Mouse (Mus musculus): Measurements from ENCODE around the gene Gm45808.
"Not testable (repeated sequence)": the region's sequence is repeated elsewhere in the genome, so short reads cannot be mapped to it uniquely, and the experiment has no call there.

Gm45808 gene

DNA sequence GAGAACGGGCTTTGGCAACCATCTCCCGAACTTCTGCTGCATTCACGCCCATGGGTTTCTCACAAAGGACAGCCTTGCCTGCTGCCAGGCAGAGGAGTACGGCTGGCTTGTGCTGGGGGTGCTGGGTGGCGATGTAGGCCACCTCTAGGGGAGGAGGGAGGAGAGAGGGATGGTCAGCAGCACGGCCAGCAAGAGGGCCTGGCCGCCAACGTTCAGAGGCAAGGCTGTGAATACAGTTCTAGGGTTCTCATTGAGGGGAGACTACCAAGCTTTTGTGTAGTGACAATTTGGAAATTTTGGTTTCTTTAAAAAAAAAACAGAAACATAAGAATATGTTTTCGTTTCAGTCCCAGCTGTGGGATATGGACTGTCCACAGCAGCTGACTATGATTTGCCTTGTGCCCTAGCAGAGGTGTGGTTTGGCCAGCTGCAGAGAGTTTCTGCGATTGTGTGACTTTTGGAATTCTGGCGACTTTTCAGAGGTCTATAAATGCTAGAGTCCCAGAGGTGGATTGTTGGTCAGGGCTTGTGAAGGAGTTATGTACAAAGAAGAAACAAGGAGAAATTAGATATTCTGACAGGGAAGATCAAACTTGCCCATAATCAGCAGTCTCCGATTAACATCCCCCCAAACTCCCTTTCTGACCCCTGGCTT is at the start of gene Gm45808:
Gene Gm45808 (minus strand): TSS at position 51 of the 655 bp plus-strand sequence.
- DNase-seq (ENCODE audit: low read depth, low spot score) = no peak

DNA sequence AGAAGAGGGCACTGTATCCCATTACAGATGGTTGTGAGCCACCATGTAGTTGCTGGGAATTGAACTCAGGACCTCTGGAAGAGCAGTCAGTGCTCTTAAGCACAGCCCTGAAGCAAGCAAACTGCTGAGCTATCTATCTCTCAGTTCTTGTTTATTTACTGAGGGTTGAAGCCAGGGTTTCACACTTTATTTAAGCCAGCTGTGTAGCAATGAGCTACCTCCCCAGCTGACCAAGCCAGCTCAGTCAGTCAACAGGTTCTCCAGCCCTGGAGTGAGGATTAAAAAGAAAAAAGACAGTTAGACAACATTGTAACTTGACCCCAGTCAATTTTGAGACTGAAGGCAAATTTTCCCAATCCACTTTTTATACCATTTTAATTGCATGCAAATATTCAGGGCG is 49.1 kb upstream of the Gm45808 start:
- DNase-seq (ENCODE audit: low read depth, low spot score) = no peak

DNA sequence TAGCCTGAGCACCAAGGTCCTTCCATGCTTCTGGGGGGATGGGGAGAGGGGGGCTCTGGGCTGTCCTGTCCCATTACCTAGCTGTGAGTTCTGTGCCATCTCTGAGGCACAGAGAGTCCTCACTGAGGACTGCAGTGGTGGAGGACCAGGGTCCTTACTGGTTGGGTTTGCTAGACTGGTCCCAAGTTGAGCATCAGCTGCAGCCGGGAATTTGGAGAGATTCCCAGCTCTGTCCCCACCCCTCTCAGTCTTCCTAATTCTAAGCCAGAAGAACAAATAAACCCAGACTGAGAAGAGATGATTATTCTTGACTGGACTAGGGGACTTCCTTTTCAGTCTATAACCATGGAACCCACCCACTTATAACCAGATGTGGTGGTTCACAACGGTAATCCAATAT is 44.0 kb upstream of the Gm45808 start:
- DNase-seq (ENCODE audit: low read depth, low spot score) = no peak

DNA sequence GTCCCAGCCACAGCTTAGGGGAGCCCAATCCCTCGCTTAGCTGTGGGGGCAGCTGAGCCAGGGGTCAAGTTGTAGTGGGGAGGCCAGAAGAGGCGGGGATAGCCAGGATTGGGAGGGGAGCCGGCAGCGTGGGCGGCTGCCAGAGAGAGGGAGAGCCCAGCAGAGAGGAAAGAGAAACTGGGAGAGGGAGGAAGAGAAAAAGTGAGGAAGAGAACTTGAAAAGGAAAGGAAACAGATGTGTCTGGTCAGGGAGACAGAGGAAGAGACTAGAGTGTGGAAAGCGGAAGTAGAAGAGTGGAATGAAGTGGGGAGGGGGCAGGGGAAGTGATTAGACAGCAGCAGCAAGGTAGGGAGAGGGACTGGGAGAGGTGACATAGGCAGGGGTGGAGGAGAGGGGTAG is 42.9 kb upstream of the Gm45808 start:
- DNase-seq (ENCODE audit: low read depth, low spot score) = no peak

DNA sequence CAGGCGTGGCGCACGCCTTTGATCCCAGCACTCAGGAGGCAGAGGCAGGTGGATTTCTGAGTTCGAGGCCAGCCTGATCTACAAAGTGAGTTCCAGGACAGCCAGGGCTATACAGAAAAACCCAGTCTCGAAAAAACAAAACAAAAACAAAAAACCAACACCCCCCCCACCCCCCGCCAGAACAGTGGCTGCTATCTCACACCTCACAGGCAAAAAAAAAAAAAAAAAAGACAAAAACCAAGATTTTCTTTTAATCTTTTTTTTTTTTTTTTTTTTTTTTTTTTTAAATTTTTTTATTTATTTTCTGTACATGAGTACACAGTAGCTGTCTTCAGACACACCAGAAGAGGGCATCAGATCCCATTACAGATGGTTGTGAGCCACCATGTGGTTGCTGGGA is 40.6 kb upstream of the Gm45808 start:
- DNase-seq (ENCODE audit: low read depth, low spot score) = not testable (repeated sequence)

DNA sequence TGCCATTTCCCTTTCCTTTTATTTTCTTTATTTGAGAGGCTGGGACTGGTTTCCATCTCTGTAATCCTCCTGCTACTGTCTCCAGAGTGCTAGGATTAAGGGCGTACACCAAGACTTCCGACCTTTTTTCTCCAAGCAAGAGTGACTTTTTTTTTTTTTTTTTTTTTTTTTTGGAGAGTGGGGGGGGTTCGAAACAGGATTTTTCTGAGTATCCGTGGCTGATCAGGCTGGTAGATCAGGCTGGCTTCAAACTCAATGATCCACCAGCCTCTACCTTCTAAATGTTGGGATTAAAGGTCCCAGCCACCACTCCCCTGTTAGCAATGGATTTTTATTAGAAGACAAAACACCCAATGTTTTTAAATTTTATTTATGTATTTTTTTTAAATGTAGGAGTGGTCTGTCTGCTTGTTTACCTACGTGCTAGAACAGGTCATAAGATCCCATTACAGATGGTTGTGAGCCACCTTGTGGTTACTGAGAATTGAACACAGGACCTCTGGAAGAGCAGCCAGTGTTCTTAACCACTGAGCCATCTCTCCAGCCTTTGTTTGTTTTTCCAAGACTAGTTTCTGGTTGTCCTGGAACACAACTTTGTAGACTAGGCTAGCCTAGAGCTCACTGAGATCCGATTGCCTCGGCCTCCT is 40.0 kb upstream of the Gm45808 start:
- no peak for DNase-seq (ENCODE audit: low read depth, low spot score)

DNA sequence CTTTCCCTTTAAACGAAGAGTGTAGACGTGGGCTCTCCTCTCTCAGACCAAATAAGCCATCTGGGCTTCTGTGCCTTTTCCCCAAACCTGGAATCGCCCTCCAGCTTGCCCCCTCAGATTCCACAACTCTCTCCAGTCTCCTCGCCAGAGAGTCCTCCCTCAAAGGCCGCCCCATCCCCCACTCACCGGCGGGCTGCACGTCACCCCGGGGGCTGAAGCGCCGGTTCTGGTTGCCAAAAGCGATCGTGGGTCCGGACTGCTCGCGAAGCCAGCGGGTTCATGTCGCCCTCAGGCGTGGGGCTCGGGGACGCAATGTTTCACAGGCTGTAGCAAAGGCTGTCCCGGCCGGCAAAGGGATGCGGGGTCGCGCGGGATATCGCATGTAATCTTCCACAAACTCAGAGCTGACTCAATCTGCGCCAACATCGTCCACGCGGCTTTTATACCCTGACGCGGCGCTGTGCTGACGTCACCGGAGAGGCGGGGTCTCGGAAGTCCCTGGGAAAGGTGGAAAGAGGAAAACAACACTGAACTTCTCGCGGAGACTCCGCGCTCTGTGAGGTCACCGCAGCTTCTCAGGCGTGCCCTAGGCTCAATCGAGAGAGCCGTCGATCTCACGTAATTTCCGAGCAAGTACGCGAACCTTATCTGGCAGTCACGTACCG is 39.3 kb upstream of the Gm45808 start, which contains the start of the genes Ppp1r15a and Plekha4:
Gene Ppp1r15a (minus strand): TSS at position 460 of the 665 bp plus-strand sequence.
Gene Plekha4 (plus strand): TSS at position 522 of the 665 bp plus-strand sequence.
- peak; percentile 81 for DNase-seq (ENCODE audit: low read depth, low spot score)

DNA sequence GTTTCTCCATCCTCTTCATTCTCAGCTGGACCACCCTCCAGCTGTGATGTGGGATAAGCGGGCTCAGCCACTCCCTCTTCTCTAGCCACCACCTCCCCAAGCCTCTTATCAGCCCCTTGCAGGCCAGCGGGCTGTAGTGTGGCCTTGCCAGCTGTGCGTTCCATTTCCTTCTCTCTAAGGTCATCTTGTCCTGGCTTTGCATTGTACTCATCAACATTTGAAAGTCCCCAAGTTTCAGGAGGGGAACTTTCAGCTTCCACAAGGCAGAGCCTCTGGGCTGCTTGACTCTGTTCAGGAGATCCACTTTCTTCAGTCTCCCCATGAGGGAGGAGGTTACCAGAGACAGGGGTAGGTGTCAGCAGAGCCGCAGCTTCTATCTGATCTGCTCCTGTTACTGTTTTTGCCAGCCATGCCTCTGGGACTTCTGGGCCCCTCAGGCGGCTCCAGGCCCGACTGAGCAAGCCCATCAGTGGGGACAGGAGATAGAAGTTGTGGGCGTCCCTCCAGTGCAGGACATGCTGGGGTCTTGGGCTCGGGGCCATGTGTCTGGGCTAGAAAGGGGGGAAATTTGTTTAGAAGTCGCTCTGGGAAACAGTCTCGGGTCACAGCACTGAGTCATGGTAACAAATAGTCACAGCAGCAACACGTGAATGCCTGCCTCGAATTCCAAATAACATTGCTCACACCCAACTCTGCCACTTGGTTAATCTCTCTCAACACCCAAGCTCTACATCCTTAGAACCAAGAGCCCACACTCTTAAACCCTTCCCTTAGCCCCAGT is 38.4 kb upstream of the Gm45808 start:
- DNase-seq (ENCODE audit: low read depth, low spot score) = no peak

DNA sequence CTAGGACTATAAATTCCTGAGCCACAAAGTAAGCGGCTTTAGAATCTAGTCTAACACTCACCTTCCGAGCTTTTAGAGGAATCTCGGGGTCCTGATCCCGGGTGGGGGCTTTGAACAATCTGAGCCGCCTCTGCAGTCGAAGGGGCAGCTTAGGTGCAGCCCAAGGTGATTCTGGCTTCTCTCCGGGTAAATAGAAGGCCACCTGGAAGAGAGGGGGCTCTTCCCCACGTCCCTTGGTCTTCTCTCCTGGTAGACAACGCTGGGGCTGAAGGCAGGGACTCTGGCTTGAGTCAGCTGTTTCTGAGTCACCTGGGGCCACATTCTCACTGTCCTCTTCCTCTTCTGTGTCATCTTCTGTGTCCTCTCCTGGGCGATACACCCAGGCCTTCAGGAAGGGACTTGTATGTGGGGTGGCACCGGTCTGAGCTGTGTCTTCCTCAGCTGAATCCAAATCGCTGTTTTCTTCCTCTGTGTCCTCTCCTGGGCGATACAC is 37.1 kb upstream of the Gm45808 start:
- no peak for DNase-seq (ENCODE audit: low read depth, low spot score)

DNA sequence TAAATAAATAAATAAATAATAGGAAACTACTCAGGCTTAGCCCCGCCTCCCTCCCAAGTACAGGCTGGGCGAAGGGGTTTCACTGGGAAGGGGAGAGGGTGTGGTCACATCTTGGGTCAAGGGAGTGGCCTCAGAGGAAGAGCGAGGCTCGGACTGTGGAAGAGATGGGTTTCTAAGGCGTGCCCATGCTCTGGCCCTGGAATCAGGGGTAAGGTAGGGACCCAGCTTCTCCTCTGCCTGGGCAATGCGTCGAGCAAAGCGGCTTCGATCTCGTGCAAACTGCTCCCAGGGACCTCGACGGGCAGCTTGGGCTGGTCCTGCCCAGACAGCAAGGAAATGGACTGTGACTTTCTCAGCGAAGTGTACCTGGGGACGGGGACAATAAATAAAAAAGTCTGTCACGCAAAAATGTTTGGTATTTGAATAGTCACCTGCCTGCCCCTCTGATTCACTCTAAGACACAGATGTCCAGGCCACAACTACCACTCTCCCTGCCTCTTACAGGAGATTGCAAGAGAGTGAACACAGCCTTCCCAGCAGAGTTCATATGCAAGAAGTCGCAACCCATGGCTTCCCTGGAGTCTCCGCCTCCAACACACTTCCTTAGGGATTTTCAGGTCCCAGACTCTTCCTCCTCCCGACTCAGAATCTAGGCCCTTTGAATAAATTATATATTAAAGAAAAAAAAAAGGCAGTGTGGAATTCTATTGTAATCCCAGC is 36.5 kb upstream of the Gm45808 start:
- no peak for DNase-seq (ENCODE audit: low read depth, low spot score)

DNA sequence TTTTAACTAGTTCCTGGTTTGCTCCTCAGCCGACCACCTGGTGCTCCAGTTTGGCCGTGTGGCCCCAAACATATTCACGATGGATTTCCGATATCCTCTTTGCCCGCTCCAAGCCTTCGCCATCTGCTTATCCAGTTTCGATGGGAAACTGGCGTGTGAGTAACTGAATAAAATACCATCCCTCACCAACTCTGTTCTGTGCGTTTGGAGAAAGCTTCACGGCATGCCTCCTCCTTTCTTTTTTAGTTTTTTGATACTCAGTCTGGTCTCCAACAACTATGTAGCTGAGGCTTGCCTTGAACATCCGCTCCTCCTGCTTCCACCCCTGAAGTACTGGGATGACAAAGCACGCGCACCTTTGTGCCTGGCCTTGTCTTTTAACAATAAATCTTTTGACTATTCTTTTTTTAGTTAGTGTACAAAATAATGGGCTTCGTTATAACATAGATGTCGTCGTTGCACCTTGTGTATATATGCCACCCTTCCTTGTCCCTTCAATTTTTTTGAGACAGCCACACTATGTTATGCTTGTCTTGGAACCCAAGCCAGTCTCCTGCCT is 35.7 kb upstream of the Gm45808 start:
- DNase-seq (ENCODE audit: low read depth, low spot score) = no peak

DNA sequence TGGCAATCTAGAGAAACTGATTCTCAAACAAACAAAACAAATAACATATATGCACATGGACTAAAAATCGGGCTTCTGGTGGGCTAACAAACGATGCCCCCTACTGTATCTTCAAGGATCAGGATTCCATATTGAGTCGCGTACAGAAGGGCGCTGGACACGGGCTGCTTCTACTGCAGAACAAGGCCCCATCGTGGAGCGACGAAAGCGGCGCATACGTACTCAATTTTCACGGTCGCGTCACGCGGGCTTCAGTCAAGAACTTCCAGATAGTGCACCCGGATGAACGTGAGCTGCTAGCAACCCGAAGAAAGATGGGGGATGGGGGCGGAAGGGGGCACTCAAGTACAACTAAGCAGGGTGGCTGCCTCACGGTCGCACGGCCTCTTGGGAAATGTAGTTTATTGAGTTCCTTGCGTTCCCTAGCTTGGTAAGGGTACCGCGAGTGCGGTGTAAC is 35.1 kb upstream of the Gm45808 start:
- DNase-seq (ENCODE audit: low read depth, low spot score) = peak; percentile 95

DNA sequence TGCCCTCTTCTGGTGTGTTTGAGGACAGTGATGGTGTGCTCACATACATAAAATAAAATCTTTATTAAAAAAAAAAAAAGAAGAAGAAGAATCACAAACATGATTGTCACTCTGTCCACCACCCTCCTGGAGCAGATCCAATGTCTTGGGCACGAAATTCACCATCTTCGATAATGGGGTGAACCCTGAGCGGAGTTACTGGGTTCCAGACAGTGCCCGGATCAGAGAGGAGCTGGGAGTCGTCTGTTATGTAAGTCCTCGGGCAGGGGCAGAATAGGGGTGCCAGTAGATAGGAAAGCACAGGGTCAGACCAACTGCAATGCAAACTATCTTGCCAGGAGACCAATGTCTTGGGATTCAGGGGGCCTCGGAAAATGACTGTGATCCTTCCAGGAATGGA is 34.0 kb upstream of the Gm45808 start:
- DNase-seq (ENCODE audit: low read depth, low spot score) = no peak

DNA sequence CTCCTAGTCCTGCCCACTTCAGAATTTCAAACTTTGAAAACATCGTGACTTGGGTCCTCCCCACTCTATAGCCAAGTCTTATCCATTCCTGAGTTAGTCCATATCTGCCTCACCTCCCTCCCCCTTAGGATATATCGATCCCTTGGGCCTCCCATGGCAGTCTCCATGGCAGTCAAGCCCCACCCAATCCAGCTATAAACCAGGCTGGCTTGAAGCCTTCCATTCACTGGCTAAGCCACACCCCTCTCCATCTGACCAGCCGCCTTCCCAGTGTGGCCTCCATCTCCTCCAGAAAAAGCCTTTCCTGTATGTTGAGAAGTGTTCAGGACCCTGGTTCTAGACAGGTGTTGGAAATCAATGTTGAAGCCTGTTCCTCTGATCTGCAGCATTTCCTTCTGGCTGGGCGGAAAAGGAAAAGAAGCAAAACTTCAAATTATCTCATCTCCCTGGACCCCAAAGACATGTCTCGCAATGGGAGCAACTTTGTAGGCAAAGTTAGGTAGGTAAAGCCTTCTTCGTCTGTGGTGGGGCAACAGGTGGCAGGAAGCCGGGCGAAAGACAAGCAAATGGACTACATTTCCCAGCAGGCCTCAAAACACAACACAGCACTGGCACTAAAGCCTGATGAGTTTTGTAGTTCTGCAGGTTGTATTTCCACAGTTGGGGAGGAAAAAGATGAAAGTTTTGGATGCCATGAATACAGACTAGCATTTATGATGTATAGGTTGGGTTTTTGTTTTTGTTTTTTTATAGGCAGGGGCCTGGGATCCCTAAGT is 32.9 kb upstream of the Gm45808 start:
- no peak for DNase-seq (ENCODE audit: low read depth, low spot score)

DNA sequence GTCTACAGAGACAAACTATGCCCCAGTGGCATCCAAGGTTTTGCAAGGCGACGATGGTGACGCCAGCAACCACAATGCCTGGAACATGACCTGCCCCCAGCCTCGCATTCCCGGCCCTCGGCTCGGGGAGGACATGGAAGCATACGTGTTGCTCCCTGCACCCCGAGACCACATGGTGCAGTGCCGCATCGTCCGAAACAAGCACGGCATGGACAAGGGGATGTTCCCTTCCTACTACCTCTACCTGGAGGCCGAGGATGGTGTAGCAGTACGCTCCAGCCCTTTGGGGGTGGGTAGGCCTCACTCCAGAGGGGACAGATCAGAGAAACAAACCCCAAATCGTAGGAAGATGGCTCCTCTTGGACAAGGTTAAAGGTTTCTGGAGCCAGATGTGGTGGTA is 32.0 kb upstream of the Gm45808 start:
- no peak for DNase-seq (ENCODE audit: low read depth, low spot score)

DNA sequence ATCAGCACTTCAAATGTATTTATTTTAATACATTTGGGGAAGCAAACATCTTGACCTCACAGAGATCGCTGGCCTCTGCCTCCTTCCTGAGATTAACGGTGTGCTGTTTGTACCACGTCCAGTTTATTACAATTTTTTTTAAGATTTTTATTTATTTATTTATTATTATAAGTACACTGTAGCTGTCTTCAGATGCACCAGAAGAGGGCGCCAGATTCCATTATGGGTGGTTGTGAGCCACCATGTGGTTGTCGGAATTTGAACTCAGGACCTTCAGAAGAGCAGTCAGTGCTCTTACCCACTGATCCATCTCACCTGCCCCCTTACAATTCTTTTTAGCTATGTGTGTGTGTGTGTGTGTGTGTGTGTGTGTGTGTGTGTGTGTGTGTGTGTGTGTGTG is 30.2 kb upstream of the Gm45808 start:
- DNase-seq (ENCODE audit: low read depth, low spot score) = not testable (repeated sequence)

DNA sequence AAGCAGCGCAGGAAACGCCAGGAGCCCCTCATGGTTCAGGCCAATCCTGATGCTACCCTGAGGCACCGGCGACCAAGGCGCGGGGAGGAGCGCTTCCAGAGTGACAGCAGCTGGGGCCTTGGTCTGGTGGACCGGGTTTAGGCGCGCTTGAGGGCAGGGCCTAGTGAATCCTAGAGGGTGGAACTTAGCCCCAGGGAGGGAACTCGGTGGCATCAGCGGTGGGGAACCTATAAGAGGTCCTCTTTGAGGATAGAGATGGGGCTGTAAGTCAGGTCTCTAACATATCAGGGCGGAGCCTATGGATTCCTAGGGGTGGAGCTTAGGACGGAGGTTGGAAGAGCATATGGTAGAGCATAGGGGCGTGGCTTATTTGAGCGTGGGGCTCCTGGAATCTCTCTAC is 28.8 kb upstream of the Gm45808 start:
- DNase-seq (ENCODE audit: low read depth, low spot score) = no peak

DNA sequence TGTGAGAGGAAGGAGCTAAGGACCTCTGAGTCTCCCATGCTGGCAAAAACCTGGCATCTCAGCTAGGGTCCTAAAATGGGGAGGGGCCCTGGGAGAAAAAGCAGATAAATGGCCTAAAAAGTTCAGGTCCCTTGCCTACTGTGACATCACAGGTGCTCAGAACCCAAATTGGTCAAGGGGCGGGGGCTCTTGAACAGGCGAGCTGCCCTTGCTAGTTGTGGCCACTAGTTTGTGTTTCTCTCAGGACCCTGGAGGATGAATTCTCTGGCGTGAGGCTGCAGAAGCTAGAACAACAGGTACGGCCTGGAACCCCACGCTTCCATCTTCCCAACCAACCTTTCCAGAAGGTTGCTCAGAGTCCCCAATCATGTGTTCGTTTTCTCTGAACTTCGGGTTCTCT is 27.8 kb upstream of the Gm45808 start:
- DNase-seq (ENCODE audit: low read depth, low spot score) = no peak

DNA sequence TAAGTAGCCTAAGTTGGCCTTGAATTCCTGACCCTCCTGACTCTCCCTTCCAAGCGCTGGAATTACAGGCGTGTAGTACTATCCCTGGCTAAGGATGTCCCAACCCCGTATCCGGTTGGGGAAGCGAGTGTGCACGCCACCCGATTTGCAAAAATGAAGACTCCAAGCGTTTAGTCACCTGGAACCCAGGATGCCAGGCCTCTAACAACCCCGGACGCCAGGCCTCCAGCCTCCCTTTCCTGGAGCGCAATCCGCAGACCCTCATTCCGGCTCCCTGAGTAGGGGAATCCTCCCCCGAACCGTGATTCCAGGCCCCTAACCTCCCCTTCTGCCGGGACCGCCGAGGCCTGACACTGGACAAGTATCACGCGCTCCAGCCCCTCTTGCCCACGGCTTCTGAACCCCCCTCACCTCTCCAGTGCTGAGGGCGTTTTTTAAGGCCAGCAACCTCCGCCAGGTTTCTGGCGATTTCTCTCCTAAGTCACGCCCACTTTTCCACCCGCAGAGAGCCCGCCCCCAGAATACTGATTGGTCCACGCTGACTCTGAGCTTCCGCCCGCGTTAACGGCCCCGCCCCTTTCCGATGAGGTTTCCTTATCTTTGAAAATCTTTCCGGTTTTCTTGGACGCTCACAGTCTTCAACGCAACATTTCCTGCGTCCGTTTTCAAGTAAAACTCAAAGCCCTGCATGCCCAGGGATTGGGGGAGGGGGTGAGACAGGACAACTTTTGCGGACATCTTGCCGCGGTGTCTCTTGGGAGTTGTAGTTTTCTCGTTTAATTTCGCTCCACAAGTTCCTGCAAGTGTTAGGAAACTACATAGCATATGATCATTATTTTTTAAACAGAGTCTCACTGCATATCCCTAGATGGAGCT is 23.5 kb upstream of the Gm45808 start, which contains the start of gene Nucb1:
Gene Nucb1 (minus strand): TSS at position 495 of the 876 bp plus-strand sequence.
- peak; percentile 88 for DNase-seq (ENCODE audit: low read depth, low spot score)

All from telencephalon, adult 2 months (tissue).